Mouse (Mus musculus): ENCODE measurements around the gene Vmn1r44.
"Not testable (repeated sequence)": the region's sequence is repeated elsewhere in the genome, so short reads cannot be mapped to it uniquely, and the experiment has no call there.

The Vmn1r44 gene
- long read RNA-seq, experiment 1 = 0 reads
- long read RNA-seq, experiment 2 = 0 reads

DNA sequence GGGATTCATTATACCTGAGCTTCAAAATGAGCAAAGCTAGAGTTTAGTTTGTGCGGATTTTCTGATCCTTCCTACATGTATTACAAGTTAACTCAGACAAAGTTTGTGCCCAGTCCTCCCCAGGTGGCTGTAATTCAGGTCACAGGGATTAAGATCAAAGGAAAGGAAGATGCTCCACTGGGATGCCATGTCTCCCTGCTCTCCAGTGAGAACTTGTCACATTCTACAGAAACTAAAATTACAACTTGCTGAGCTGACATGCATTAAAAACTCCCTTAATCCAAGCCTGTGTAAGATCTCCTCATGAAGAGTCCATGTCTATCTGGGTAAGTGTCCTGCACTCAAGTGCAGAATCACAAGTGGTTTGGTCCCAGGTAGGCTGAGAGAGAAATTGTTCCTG lies at the start of gene Vmn1r44:
TSS of gene Vmn1r44 (plus strand) at position 301 of the 400 bp plus-strand sequence.
- intact Hi-C loops (cut with DNase I) = no loop called here

DNA sequence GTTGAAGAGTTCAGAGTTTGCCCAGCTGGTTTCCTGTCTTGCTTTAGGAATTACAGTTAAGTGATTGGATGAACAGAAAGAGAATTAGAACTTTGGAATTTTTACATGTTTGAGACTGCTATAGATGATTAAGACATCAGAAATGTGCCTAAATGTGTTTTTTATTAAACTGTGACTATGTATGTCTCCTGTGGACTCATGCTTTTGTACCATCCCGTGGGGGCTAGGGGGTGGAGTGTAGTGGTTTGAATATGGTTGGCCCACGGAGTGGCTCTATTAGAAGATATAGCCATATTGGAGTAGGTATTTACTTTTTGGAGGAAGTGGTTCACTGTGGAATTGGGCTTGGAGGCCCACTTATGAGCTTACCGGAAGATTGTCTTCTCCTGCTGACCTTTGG lies 25.9 kb upstream of the Vmn1r44 start:
- intact Hi-C loops (cut with DNase I) = no loop called here

DNA sequence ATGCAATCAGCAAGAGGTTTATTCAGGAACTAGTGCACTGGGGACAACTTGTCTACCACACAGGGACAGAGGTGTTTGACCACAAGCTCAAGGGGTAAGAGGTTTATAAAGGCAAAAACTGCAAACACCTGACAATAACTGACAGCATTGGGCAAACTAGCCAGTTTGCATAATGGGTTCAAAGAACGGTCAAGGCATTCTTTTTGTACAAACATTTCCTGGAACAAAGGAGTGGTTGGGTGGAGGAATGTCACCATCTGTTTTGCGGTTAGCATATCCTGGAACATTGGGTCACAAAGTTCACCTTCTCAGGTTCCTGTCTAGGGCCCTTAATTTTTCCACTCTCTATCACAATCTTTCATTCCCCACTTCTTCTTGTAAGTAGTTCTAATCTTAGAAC lies 23.6 kb upstream of the Vmn1r44 start:
- intact Hi-C loops (cut with DNase I) = no loop called here

DNA sequence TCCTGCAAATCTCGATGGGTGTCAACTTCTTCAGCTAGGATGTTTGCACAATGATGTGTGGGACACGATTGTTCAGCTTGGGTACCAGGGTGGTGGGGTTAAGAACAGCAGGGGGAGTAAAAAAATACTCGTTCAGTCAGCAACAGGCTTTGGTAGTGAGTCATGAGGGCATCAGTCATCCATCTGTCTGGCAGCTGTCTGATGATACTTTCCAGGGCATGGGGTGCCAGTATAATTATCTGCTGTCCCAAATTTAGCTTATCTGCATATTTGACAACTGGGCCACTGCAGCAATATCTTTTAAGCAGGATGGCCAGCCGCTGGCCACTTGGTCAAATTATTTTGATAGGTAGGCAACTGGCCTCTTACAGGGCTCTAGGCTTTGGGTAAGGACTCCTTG lies 19.7 kb upstream of the Vmn1r44 start:
- intact Hi-C loops (cut with DNase I) = no loop called here

DNA sequence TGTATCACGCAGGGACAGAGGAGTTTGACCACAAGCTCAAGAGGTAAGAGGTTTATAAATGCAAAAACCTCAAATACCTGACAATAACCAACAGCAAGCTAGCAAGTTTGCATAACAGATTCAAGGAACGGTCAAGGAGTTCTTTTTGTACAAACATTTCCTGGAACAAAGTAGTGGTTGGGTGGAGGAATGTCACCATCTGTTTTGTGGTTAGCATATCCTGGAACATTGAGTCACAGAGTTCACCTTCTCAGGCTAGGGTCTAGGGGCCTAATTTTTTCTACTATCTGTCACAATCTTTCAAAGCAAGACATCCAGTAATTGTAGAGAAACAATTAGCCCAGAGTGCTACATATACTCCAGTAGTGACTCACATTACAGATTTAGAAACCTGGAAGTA lies 16.2 kb upstream of the Vmn1r44 start:
- intact Hi-C loops (cut with DNase I) = no loop called here

DNA sequence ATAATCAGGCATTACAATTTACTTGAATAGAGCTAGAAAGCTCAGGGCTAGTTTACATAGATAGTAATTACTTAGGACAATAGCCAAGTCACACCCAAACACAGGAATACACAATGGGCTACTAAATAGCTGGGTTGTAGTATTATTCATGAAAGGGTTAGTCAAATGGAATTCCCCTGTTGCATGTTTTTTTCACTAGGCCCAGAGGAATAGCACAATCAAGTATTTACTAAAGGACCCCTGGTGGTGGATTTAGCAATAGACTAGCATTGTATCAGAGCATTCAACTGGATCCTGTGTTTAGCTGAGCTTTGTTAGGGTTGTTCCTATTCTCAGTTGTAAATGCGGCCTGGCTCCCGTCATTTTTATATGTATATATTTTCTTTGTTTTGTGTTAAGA lies 15.5 kb upstream of the Vmn1r44 start:
- intact Hi-C loops (cut with DNase I) = no loop called here

DNA sequence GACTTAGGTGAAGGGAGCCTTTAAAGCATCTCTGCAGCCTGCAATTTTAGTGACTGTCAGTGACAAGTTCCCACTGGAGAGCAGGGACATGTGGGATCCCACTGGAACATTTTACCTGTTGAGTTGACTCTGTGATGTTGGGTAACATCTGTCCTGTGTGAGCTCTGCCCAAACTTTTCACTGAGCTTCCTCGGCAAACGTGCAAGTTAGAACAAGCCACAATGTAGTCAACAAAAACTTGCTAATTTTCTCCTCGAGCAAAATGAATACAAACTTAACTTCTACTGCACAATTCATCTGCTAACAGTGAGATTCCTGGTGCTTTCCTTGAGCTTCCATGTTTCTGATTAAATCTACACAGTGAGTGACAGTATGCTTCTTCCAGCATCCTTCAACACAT lies 7.1 kb upstream of the Vmn1r44 start, which contains the start of the genes Vmn1r42 and Vmn1r43:
TSS of gene Vmn1r42 (minus strand) at position 101 of the 400 bp plus-strand sequence.
TSS of gene Vmn1r43 (minus strand) at position 101 of the 400 bp plus-strand sequence.
- intact Hi-C loops (cut with DNase I) = not testable (repeated sequence)

DNA sequence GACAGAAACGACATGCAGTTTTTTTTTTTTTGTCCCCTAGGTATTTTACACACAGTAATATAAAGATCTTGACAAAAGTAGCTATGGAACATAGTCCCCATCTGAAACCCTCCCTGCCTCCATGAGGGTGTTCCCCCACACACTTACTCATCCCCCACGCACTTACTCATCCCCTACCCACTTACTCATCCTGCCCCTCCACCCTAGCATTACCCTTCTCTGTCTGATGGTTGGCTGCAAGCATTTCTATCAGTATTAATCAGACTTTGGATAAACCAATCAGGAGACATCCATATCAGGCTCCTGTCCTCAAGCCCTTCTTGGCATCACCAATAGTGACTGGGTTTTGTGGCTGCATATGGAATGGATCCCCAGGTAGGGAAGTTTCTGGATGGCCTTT lies 6.5 kb upstream of the Vmn1r44 start:
- intact Hi-C loops (cut with DNase I) = no loop called here

DNA sequence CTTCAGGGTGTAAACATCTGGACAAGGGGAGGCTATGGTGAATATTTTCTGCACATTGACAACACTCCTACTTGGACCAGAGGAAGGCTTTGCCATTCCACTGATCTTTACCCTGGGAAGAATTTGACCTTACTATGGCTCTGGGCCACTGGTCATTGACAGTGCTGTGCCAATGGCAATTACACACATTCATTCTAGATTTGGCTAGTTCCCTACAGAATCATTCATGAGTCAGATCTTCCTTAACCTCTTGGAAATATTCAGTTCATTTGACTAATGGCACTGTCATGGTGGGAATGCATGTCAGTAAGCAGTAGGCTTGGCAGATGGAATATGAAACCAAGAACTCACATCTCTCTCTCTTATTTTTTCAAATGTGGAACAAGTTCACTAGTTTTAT lies 2.6 kb upstream of the Vmn1r44 start:
- intact Hi-C loops (cut with DNase I) = no loop called here

DNA sequence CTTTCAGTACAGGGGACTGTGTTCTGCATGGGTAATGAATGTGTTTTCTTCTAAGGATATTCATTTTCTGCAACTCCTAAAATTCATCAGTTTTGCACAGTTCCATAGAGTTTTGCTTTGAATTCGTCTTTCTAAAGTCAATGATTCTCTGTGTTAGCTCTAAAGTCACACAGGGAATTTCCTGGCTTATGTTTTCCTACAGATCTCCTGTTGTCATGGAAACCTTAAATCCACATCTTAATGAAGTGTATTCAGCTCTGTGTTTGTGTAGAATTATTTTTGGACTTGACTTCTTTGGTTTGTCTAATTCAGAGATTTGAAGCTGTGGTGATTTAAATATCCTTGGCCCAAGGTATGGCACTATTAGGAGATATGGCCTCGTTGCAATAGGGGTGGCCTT lies 352 bp downstream of the Vmn1r44 start:
- intact Hi-C loops (cut with DNase I) = no loop called here

DNA sequence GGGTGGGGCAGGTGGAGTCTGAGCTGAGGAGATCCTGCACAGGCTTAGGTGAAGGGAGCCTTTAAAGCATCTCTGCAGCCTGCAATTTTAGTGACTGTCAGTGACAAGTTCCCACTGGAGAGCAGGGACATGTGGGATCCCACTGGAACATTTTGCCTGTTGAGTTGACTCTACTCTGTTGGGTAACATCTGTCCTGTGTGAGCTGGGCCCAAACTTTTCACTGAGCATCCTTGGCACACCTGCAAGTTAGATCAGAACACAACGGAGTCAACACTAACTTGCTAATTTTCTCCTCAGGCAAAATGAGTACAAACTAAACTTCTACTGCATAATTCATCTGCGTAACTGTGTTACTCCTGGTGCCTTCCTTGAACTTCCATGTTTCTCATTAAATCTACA lies 57.0 kb downstream of the Vmn1r44 start, which contains the start of gene Vmn1r45:
TSS of gene Vmn1r45 (minus strand) at position 101 of the 400 bp plus-strand sequence.
- intact Hi-C loops (cut with DNase I) = not testable (repeated sequence)

DNA sequence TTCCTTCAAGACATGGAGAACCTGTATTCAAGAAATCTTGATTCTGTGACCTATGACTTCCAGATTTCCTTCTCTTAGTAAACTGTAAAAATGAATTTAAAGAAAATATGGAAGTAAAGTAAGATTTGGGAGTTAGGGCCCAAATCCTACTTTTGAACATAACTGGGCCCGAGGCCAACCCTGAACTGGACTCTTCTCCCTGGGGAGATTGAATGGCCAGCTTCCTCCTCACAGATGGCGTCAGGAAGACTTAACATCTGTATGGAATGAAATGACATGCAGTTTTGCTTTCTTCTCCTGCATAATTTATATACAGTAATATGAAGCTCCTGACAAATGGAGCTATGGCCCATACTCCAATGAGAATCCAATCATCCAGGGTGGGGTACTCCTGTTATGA lies 57.5 kb downstream of the Vmn1r44 start:
- intact Hi-C loops (cut with DNase I) = no loop called here
